Mouse (Mus musculus): ENCODE measurements at regions not wholly inside any gene's neighbourhood (a gene's known extent, or its start where the extent isn't known, plus 50 kb on each side); places are given as distances from the start of the nearest gene placed in this dataset.

- no peak for TF ChIP-seq POLR2A (IDR thresholded peaks at IDR 0.05; ENCODE audit: insufficient read depth, low read length)
- TF ChIP-seq CTCF (IDR thresholded peaks at IDR 0.05; ENCODE audit: low read depth, low read length): peak; percentile 55
Measured at GRCm38 (mm10) chr3:83601506-83601905, 164.6 kb upstream of the Sfrp2 start.

Data from ES-Bruce4 (cell line).